In genomic region chr7:101107968-101108652, GRCm38 (mm10) we compare ENCODE assay signal across 8 mouse cellular contexts. TPM values are rescaled to one million over a fixed set of nuclear protein-coding genes. Genes with fewer than 3 reads are reported as not detected.
DNase-seq lines count a peak whose midpoint lies in the region; ATAC-seq lines count a peak whose summit lies in the region.

No protein-coding gene starts in this region.

- peak; percentile 99 to 100 for DNase-seq in adrenal gland, adult (ENCODE audit: inconsistent age in 2 of 2, low spot score in 1 of 2)
- peak; percentile 98 for DNase-seq in embryo, embryonic 10.5 days (ENCODE audit: low spot score)
- DNase-seq in gastrocnemius, postnatal 14 days, result peak; percentile 98
- peak; percentile 98 for DNase-seq in intestine, embryonic 14.5 days (ENCODE audit: low spot score)
- DNase-seq in left cerebral cortex, postnatal 14 days (ENCODE audit: low spot score in 2 of 2), result peak; percentile 97 to 98
- peak; percentile 97 for DNase-seq in mesoderm, embryonic 11.5 days (ENCODE audit: low read depth, low spot score)
- DNase-seq in right cerebral cortex, postnatal 36 days (ENCODE audit: low spot score in 2 of 2), result peak; percentile 95
- peak; percentile 99 for DNase-seq in yolk sac, embryonic 10.5 days (ENCODE audit: low spot score)

- peak overlapping the region; percentile 62 for H3K4me2 ChIP-seq in intestine, embryonic 14.5 days (ENCODE audit: low read length)

- no peaks in the 10 kb centered on the region for H3K9me3 ChIP-seq in intestine, embryonic 14.5 days (ENCODE audit: control insufficient read depth, low read length)

- H3K9ac ChIP-seq in intestine, embryonic 14.5 days (ENCODE audit: low read length), result peak overlapping the region; percentile 57

- peak overlapping the region; percentile 85 for H3K27ac ChIP-seq in intestine, embryonic 14.5 days (ENCODE audit: low read depth)

- peak overlapping the region; percentile 53 for H3K4me3 ChIP-seq in intestine, embryonic 14.5 days (ENCODE audit: low read depth, low read length)

- H3K27me3 ChIP-seq in intestine, embryonic 14.5 days (replicated peaks; ENCODE audit: control insufficient read depth, insufficient read depth, low read length), result no peaks in the 10 kb centered on the region

- peaks cover 10% of the 10 kb centered on the region for H3K4me1 ChIP-seq in intestine, embryonic 14.5 days (replicated peaks; ENCODE audit: control insufficient read depth, insufficient read depth, low read length)

- H3K36me3 ChIP-seq in intestine, embryonic 14.5 days (ENCODE audit: control insufficient read depth, insufficient read depth, low read length), result peaks cover 6% of the 10 kb centered on the region

- under 1% methylated on average over 63 of the region's 75 CpGs for WGBS in intestine, embryonic 14.5 days

- peak; percentile 94 for ATAC-seq in intestine, embryonic 14.5 days (replicated peaks; ENCODE audit: low FRiP score, low TSS enrichment, low read depth)

- intact Hi-C loops in gastrocnemius, postnatal 14 days (cut with DNase I; ENCODE audit: low total_unique reads), result loop anchor here (5.0 kb wide), 2 partner anchors 46 to 119 kb away; no protein-coding TSS in a partner anchor
- intact Hi-C loops in left cerebral cortex, postnatal 14 days (cut with DNase I), result loop anchor here (5.0 kb wide), 2 partner anchors 46 to 124 kb away; no protein-coding TSS in a partner anchor

RNA-seq across cellular contexts. Expression of gene Fchsd2, which starts 15.4 kb away (rescaled TPM):
- 1 to 10 TPM; 8.8 to 9.3 TPM for total RNA-seq in gastrocnemius, postnatal 14 days (2021)
- polyA plus RNA-seq in intestine, embryonic 14.5 days (2014; fragmentation: Nextera tagmentation; extraction: Ambion mirVana), result 24.4 and 26.0 TPM in 2 replicates
- total RNA-seq in left cerebral cortex, postnatal 14 days (2021), result 10 to 100 TPM; 45.1 to 51.7 TPM

Comparison
In these comparisons a context has a peak if more than half of its experiments do, and no peak if none do; other contexts are left out.
1. Peak in every context shown above with its lines: DNase-seq, ATAC-seq, H3K4me3 ChIP-seq and H3K27ac ChIP-seq.
2. RNA of gene Fchsd2, which starts 15.4 kb away (total RNA-seq): 45.1 to 51.7 TPM in left cerebral cortex, postnatal 14 days; 8.8 to 9.3 TPM in gastrocnemius, postnatal 14 days; every median in the first group is over 4 times any median in the second.